Mouse (Mus musculus): ENCODE data around the gene Gm10428. TPM values are rescaled to one million over a fixed set of nuclear protein-coding genes. Genes with fewer than 3 reads are reported as not detected.

The Gm10428 gene
- polyA plus RNA-seq (2017; shearing (Covaris generic)) = not detected

DNA sequence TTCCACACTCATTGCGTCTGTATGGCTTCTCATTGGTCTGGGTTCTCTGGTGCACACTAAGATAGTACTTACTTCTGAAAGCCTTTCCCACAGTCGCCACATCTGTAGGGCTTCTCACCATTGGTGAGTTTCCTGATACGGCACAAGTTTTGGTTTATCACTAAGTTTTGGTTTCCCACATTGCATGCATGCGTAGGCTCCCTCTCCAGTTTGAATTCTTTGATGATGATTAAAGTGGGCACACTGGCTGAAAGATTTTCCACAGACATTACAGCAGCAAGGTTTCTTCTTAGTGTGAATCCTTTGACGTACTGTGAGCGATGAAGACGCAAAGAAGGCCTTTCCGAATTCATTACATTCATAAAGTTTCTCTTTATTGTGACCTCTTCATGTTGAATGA, at the start of gene Gm10428:
Gm10428 (plus strand) TSS at position 321 of the 400 bp plus-strand sequence.

DNA sequence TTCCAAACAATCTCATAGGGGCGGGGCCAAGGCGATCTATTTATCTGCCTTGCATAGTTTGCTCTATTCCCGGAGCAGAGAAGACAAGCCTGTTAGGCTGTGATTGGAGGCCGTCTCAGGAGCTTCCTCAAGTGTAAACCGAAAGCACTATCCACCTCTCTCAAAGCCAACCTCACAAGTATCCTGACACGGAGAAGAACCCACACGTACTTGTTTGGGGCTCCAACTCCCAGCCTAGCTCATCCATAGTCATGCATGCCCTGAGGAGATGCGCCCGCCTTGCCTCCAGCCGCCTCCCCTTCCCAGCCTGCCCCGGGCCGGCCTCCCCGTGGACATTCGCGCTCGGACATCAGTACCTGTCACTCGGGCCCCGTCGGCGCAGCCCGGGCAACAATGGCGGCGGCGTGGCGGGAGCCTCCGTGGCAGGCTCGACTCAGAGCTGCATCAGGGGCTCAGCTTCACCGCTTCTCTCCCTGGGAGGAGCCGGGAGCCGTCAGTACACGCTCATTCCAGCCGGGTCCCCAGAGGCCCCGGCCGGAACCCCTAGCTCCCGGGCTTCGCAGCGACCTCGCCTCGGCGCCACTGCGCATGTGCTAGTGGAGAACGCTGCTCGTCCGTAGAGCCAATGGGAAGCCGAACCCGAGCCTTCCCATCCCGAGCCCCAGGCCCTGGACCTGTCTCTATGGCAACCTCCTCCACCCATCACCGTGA, 21.4 kb upstream of the Gm10428 start, which contains the start of gene Zfp287:
Zfp287 (minus strand) TSS at position 595 of the 711 bp plus-strand sequence.

GRCm38 (mm10) chr11:62788935-62789616, 36.2 kb downstream of the Gm10428 start, which contains the start of gene Zfp286:
Gene Zfp286, minus strand, starts transcription at chr11:62789462.

Other genes starting within 250 kb of the Gm10428 start
- gene Cenpv, start 213.8 kb upstream of the Gm10428 start, polyA plus RNA-seq (2017; shearing (Covaris generic)) = 10 to 100 TPM in 1 of 2 experiments, 1 to 10 TPM in 1; 7.8 to 12.4 TPM
- 1,000 to 10,000 TPM; 2,490 to 2,675 TPM for gene Ubb, start 201.9 kb upstream of the Gm10428 start, polyA plus RNA-seq (2017; shearing (Covaris generic))
- 100 to 1,000 TPM in 1 of 2 experiments, 10 to 100 TPM in 1; 59.7 to 150 TPM for gene Trpv2, start 178.6 kb upstream of the Gm10428 start, polyA plus RNA-seq (2017; shearing (Covaris generic))
- 1 to 10 TPM; 2.0 to 2.3 TPM for gene Lrrc75a, start 104.6 kb upstream of the Gm10428 start, polyA plus RNA-seq (2017; shearing (Covaris generic))
- 10 to 100 TPM; 42.7 to 51.6 TPM for gene Mmgt2, start 104.4 kb upstream of the Gm10428 start, polyA plus RNA-seq (2017; shearing (Covaris generic))
- gene Zfp287, start 21.2 kb upstream of the Gm10428 start, polyA plus RNA-seq (2017; shearing (Covaris generic)) = 10 to 100 TPM; 15.2 to 31.2 TPM
- 1 to 10 TPM in 1 of 2 experiments, under 1 TPM in 1; 0.98 to 3.0 TPM for gene Zfp286, start 36.4 kb downstream of the Gm10428 start, polyA plus RNA-seq (2017; shearing (Covaris generic))
- gene Trim16, start 67.1 kb downstream of the Gm10428 start, polyA plus RNA-seq (2017; shearing (Covaris generic)) = 1 to 10 TPM in 1 of 2 experiments, under 1 TPM in 1; 0.89 to 5.5 TPM
- 1 to 10 TPM in 1 of 2 experiments, under 1 TPM in 1; 0.48 to 2.9 TPM for gene Fbxw10, start 94.0 kb downstream of the Gm10428 start, polyA plus RNA-seq (2017; shearing (Covaris generic))
- gene Tvp23b, start 126.4 kb downstream of the Gm10428 start, polyA plus RNA-seq (2017; shearing (Covaris generic)) = 10 to 100 TPM; 35.1 to 42.9 TPM
- gene Cdrt4, start 198.1 kb downstream of the Gm10428 start, polyA plus RNA-seq (2017; shearing (Covaris generic)) = not detected

Measured in activated CD4-positive, CD25-positive, alpha-beta regulatory T cell (primary cell).